Mouse (Mus musculus) spleen, postnatal 36 days (tissue): ENCODE data around the gene Dixdc1.
A peak's percentile ranks its signal among the peaks of the same experiment; 100 is the strongest.
"Not testable (repeated sequence)": the region's sequence is repeated elsewhere in the genome, so short reads cannot be mapped to it uniquely, and the experiment has no call there.

ENCODE experiments used
- DNase-seq, 2 experiments: peaks; one replicate each; pipeline ENCODE4 v3.0.0; 2022; ENCODE audit warnings: low spot score in 2 of 2, mixed read lengths in 1 of 2

The Dixdc1 gene

DNA sequence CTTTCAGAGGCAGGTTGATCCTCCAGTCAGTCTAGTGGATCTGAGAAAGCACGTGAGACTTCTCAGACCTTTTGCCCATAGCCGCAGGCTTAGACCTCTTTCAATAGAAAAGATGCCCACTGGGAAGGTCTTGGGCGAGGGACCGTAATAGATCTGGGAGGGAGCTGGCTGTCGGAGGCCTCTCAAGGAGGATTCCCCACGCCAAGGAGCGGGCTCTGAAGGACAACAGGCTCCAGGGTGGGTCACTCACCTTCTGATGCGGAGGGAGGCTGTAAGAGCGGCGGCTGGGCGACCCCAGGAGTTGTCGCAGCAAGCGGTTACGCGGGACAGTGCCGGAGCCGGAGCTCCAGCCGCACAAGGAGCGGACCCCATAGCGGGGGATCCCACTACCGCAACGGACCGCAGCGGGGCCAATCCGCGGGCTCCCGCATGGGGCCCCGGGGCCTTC lies 80.4 kb downstream of the Dixdc1 start:
- DNase-seq, result no peak

DNA sequence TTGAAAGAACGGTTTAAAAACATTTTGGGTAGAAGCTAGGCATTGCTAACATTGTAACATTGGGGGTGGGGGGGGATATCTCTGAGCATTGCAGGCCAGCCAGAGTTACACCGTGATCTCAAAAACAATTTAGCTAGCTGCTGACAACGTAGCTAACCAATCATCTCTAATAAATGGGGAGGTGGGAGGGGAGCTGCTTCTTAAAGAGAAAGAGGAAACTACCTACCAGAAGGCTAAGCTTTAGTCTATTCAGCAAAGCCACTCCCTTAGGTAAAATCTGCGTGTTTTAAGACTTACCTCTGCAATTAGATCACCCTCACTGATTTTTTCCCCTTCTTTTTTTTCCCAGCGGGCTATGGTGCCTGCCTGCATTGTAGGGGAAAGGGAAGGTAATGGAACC lies 80.9 kb downstream of the Dixdc1 start:
- no peak for DNase-seq

DNA sequence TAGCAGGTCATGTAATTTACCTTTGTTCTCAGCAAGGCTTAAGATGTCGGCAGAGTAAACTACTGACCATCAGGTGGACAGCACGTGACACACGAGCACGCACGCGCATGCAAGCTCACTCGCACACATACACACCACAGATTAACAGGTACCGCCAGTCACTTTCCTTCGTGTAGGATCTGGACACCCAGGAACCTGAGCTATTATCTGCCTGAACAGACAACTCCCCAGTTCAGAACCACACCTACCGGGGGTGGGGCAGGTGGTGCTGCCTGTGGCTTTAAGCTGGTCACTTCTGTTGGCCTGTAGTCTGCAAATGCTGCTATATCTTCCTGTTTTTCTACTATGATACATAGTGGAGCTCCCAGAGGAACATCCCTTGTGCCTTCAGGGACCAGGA lies 88.8 kb downstream of the Dixdc1 start:
- peak in 1 of 2 experiments; percentile 17 for DNase-seq

DNA sequence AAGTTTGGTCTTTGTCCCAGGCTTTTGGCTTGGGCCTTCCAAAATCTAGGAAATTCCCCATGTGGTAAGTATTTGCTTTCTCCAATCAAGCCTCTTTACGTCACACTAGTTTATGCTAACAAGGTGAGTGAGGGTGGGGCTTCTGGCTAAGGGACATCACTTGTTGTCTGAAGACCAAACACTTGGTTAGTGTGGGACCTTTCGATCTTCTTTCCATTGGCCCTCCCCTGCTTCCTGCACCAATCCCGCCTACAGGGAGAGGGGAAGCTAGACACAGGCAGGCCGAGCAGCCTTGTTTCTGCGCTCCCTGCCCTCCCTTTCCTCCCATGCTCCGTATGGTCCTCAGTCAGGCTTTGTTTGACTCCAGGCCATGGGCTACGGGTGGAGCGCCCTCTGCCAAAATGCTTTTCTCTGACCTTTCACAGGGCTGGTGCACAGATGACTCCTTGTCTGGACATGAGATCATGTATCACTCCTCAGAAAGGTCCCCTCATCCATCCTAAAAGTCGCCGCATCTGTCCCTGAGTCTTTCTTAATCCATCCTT lies 92.4 kb downstream of the Dixdc1 start:
- no peak for DNase-seq

DNA sequence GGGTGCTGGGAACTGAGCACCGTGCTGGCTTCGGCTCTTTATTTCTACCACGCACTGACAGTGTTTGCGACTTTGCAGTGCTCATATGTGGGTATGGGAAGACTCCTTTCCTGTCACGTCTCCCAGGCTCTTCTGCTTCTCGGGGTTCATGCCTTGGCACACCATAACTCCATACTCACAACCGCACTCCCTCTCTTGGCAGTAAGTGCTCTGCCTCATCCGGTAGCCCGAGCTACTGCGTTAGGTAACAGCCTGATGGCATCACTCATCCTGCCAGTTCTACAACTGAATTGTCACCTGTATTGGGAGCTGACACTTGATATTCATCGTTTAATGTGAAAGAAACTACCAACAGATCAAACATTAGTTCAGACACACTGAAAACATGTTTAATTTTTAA lies 105.0 kb downstream of the Dixdc1 start:
- no peak for DNase-seq

DNA sequence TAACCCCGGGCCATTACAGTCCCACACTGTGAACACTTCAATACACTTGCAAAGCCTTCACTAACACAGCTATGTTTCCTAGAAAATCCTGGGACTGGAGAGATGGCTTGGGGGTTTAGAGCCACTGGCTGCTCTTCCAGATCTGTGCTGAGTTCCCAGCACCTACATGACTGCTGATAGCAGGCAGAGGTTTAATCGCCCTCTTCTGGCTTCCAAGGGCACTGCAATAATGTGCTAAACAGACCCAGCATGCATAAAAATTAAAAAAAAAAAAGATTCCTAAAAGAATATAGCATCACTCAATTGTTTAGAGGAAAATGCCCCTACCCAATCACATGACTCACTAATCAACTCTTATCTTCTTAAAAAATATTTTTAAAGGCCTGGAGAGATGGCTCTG lies 106.3 kb downstream of the Dixdc1 start:
- no peak for DNase-seq

DNA sequence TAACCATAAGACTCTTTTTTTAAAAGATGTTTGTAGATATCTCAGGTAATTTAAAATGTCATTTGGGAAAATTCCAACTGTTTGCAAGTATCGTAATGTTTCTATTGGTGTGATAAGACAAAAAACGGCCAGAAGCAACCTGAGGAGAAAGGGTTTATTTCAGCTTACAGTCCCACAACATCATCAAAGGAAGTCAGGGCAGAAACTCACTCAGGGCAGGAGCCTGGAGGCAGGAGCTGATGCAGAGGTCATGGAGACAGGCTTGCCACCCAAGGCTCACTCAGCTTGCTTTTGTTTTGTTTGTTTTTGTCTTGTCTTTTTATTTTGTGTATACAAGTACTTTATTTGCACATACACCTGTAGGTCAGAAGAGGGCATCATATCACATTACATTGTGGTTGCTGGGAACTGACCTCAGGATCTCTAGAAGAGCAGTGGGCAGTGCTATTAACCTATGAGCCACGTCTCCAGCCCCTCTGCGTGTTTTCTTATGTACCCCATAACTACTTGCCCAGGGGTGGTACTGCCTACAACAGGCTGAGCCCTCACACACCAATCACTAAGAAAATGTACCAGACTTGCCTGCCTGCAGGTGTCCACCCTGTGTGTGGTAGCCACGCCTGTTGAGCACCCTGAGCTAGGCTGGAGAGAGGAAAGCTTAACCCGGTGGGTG lies 107.2 kb downstream of the Dixdc1 start:
- no peak for DNase-seq

DNA sequence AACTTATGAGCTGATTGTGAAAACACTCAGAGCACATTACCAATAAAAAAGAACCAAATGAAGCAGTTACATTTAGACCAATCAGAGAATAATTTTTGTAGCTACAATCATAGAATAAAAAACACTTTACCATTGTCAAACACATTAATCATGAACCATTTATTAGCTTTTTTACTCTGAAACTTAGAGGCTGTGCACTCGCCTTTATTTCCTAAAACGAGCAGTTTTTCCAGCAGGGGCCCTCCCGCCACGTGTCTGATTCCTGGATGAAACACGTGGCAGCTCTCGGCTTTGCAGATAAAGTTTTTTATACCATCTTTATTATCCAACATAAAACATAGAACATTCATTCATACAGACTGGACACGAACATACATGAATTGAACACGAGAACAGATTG lies 108.4 kb downstream of the Dixdc1 start:
- not testable (repeated sequence) for DNase-seq

DNA sequence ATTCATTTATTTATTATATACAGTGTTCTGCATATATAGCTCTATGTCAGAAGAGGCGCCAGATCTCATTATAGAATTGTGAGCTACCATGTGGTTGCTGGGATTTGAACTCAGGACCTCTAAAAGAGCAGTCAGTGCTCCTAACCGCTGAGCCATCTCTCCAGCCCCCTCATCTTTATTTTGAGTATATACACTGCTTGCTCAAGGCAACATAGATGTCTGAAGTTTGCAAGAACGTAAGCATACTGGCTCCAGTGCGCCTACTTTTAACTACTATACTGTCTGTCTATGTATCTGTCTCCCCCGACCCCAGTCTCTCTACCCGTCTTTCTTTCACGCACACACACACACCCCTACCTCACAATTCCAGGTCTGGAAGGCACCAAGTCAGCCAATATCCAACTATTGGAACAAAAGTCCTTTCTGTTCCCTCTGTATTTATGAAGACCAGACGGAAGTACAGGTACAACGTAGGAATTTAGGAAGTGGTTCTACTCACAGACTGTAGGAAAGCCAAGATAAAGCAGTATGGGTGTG lies 121.5 kb downstream of the Dixdc1 start:
- DNase-seq, result no peak

DNA sequence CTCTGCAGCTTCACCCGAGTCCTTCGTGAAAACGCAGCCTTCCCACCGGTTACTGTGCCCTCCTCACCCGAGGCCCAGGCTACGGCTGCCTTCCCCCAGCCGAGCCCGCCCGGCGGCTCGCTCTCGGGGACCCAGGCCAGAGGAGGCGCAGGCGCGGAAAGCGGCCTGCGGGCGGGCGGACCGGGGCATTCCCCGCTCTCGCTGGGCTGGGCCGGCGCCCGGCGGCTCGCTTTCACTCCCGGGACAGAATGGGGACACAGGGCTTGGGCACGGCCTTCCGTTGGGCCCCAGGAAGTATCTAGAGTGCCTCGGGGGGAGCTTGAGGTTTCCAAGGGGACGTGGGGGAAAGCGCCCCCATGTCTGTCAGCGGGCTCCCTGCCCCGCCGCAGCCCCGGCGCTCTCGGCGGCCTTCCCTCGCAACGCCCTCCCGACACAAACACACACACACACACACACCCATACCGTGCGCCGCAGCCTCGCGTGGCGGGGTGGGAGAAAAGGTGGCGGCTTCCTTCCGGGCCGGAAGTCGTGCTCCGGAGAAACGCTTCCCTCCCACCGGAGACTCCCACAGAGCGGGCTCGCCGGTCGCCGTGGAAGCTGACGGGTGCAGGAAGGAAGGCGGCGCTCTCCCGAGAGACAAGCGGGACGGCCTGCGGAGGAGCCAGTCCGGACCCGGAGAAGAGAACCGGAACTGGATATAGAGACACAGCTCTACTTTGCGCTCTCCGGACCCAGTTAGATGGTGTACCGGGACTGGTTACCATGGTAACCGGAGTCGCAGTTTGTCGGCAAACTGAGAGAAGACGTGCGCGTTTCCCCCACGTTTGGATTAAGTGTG lies 122.3 kb downstream of the Dixdc1 start, which contains the start of the genes Pih1d2 and Nkapd1:
Pih1d2 (plus strand) TSS at position 556 of the 838 bp plus-strand sequence.
Nkapd1 (minus strand) TSS at position 699 of the 838 bp plus-strand sequence.
- peak; percentile 79 to 82 for DNase-seq

DNA sequence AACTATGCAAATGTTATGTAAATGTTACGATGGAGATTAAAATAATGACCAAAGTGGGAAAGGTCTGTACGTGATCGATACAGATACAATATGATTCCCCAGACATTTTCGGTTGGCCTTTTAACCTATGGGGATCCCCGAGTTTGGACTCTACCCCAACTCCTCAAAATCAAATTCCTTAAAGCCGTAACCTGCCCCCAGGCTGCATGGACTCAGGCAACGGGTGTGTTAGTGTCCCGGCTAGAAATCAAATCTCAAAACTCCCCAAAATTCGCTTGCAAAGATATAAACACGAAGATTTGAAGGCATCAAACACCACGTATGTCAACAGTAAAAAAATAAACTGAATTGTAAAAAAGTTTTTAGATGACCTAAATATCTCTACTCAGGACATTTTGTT lies 123.2 kb downstream of the Dixdc1 start:
- DNase-seq, result no peak
